Mouse (Mus musculus) hindbrain, embryonic 14.5 days (tissue): ENCODE results near the gene Tmem270. TPM values are rescaled to one million over a fixed set of nuclear protein-coding genes. Genes with fewer than 3 reads are reported as not detected.

ENCODE experiments used
- ATAC-seq: fragments of 200-750 bp; cut with Nextera tagmentation; 2 replicates; pipeline ENCODE4 v1.8.0; 2017; ENCODE audit warnings: moderate number of reproducible peaks, mild to moderate bottlenecking, moderate TSS enrichment, moderate library complexity; ENCODE audit not compliant: low FRiP score
- DNase-seq: peaks from one replicate; pipeline ENCODE4 v3.0.0-alpha.2; 2015; ENCODE audit warnings: low spot score
- H3K27ac ChIP-seq: fragments of 300-500 bp; sonication (generic); 2 replicates; pipeline ENCODE4 v1.5.1; 2014; ENCODE audit warnings: mild to moderate bottlenecking, moderate library complexity
- H3K27me3 ChIP-seq: fragments of 300-500 bp; sonication (generic); 2 replicates; pipeline ENCODE4 v1.6.1; 2014; ENCODE audit warnings: mild to moderate bottlenecking, low read length, mixed read lengths; ENCODE audit not compliant: control insufficient read depth, insufficient read depth
- H3K36me3 ChIP-seq: fragments of 300-500 bp; sonication (generic); replicated peaks from 2 replicates; pipeline ENCODE4 v1.6.1; 2014; ENCODE audit not compliant: control insufficient read depth, insufficient read depth
- H3K4me1 ChIP-seq: fragments of 300-500 bp; sonication (generic); replicated peaks from 2 replicates; pipeline ENCODE4 v1.6.1; 2014; ENCODE audit warnings: antibody characterized with exemption, low read length, mixed read lengths; ENCODE audit not compliant: control insufficient read depth, insufficient read depth
- H3K4me2 ChIP-seq: fragments of 300-500 bp; sonication (generic); replicated peaks from 2 replicates; pipeline ENCODE4 v1.6.1; 2014; ENCODE audit warnings: mild to moderate bottlenecking, moderate library complexity
- H3K4me3 ChIP-seq: fragments of 300-500 bp; sonication (generic); replicated peaks from 2 replicates; pipeline ENCODE4 v1.5.1; 2014; ENCODE audit warnings: mild to moderate bottlenecking, low read length
- H3K9ac ChIP-seq: fragments of 300-500 bp; sonication (generic); 2 replicates; pipeline ENCODE4 v1.6.1; 2014
- H3K9me3 ChIP-seq: fragments of 300-500 bp; sonication (generic); 2 replicates; pipeline ENCODE4 v1.6.1; 2016; ENCODE audit warnings: low read length; ENCODE audit not compliant: control insufficient read depth
- WGBS: fragments of 180-500 bp; shearing (Covaris S2); extraction: QIAGEN DNeasy Blood & Tissue Kit; methylation state at CpG from one replicate; pipeline ENCODE4 v1.1.7; 2014; 5-methylcytosine and 5-hydroxymethylcytosine counted together
- polyA plus RNA-seq: library from polyadenylated mRNA; unstranded; fragments of >200 nt; fragmentation: Nextera tagmentation; extraction: Ambion mirVana; gene quantifications from 2 replicates; pipeline ENCODE4 v1.2.1, GENCODE M21; 2014

Gene Tmem270
- polyA plus RNA-seq, result not detected in 2 replicates

- 77% methylated on average over 6 of the region's 6 CpGs for WGBS
- no peaks in the 10 kb centered on the region for H3K36me3 ChIP-seq
- no peak within 1 kb of the TSS for H3K4me3 ChIP-seq
- H3K4me1 ChIP-seq, result no peaks in the 10 kb centered on the region
- H3K9me3 ChIP-seq, result no peaks in the 10 kb centered on the region
- H3K4me2 ChIP-seq, result no peak within 1 kb of the TSS
- H3K9ac ChIP-seq, result no peak within 1 kb of the TSS
- no peak within 1 kb of the TSS for H3K27ac ChIP-seq
- H3K27me3 ChIP-seq, result no peaks in the 10 kb centered on the region
- ATAC-seq, result no peak
- DNase-seq, result no peak
Measured at GRCm38 (mm10) chr5:134906633-134907032, at the start of gene Tmem270. TSS of gene Tmem270 (minus strand) at chr5:134906733.

- ATAC-seq (no peak), DNase-seq (no peak)
- Histone ChIP-seq H3K27ac (no peak overlapping the region), H3K36me3 (no peaks in the 10 kb centered on the region), H3K9me3 (no peaks in the 10 kb centered on the region), H3K27me3 (no peaks in the 10 kb centered on the region), H3K9ac (no peak overlapping the region), H3K4me3 (no peak overlapping the region), H3K4me2 (no peak overlapping the region), H3K4me1 (no peaks in the 10 kb centered on the region)
- 91% methylated on average over 5 of the region's 5 CpGs for WGBS
Measured at GRCm38 (mm10) chr5:134955491-134955890, 49.0 kb upstream of the Tmem270 start.

GRCm38 (mm10) chr5:134951053-134951884, 44.7 kb upstream of the Tmem270 start:
- Histone ChIP-seq H3K36me3 (no peaks in the 10 kb centered on the region), H3K9ac (no peak overlapping the region), H3K4me1 (no peaks in the 10 kb centered on the region), H3K4me2 (no peak overlapping the region), H3K9me3 (no peaks in the 10 kb centered on the region), H3K4me3 (no peak overlapping the region), H3K27me3 (peaks cover 11% of the 10 kb centered on the region), H3K27ac (no peak overlapping the region)
- no peak for DNase-seq
- ATAC-seq, result no peak
- WGBS, result 50% methylated on average over 19 of the region's 19 CpGs

- H3K4me3 ChIP-seq, result no peak overlapping the region
- no peak overlapping the region for H3K9ac ChIP-seq
- 60% methylated on average over 4 of the region's 4 CpGs for WGBS
- DNase-seq (no peak), ATAC-seq (no peak)
- no peaks in the 10 kb centered on the region for H3K36me3 ChIP-seq
- no peaks in the 10 kb centered on the region for H3K9me3 ChIP-seq
- no peak overlapping the region for H3K27ac ChIP-seq
- H3K4me2 ChIP-seq, result no peak overlapping the region
- no peaks in the 10 kb centered on the region for H3K4me1 ChIP-seq
- peaks cover 25% of the 10 kb centered on the region for H3K27me3 ChIP-seq
Measured at GRCm38 (mm10) chr5:134948085-134948439, 41.5 kb upstream of the Tmem270 start.

- Histone ChIP-seq H3K4me1 (no peaks in the 10 kb centered on the region), H3K27me3 (peaks cover 25% of the 10 kb centered on the region), H3K9ac (no peak overlapping the region), H3K4me2 (no peak overlapping the region), H3K36me3 (no peaks in the 10 kb centered on the region), H3K4me3 (no peak overlapping the region), H3K9me3 (no peaks in the 10 kb centered on the region), H3K27ac (no peak overlapping the region)
- WGBS, result 71% methylated on average over 5 of the region's 5 CpGs
- DNase-seq, result no peak
- ATAC-seq, result no peak
Measured at GRCm38 (mm10) chr5:134947420-134948084, 41.0 kb upstream of the Tmem270 start.

- Histone ChIP-seq H3K4me3 (no peak within 1 kb of the TSS), H3K9me3 (no peaks in the 10 kb centered on the region), H3K4me1 (no peaks in the 10 kb centered on the region), H3K36me3 (no peaks in the 10 kb centered on the region), H3K9ac (no peak within 1 kb of the TSS), H3K27ac (no peak within 1 kb of the TSS), H3K4me2 (0 out of 2 replicates have a peak within 1 kb of the TSS, but pooled peaks have one; percentile 0), H3K27me3 (peaks cover 25% of the 10 kb centered on the region)
- no peak for DNase-seq
- 16% methylated on average over 11 of the region's 11 CpGs for WGBS
- no peak for ATAC-seq
Measured at GRCm38 (mm10) chr5:134946857-134947255, 40.3 kb upstream of the Tmem270 start, which contains the start of gene Cldn4. TSS of gene Cldn4 (minus strand) at chr5:134946934.

- no peak for DNase-seq
- Histone ChIP-seq H3K36me3 (no peaks in the 10 kb centered on the region), H3K4me2 (0 out of 2 replicates have a peak overlapping the region, but pooled peaks have one; percentile 0), H3K4me1 (no peaks in the 10 kb centered on the region), H3K4me3 (no peak overlapping the region), H3K27me3 (peaks cover 25% of the 10 kb centered on the region), H3K27ac (no peak overlapping the region), H3K9me3 (no peaks in the 10 kb centered on the region), H3K9ac (no peak overlapping the region)
- no peak for ATAC-seq
- 21% methylated on average over 43 of the region's 43 CpGs for WGBS
Measured at GRCm38 (mm10) chr5:134946063-134946856, 39.7 kb upstream of the Tmem270 start.

GRCm38 (mm10) chr5:134945266-134945959, 38.9 kb upstream of the Tmem270 start:
- no peak overlapping the region for H3K27ac ChIP-seq
- no peak for DNase-seq
- ATAC-seq, result no peak
- no peak overlapping the region for H3K4me2 ChIP-seq
- WGBS, result 54% methylated on average over 16 of the region's 19 CpGs
- no peak overlapping the region for H3K4me3 ChIP-seq
- no peaks in the 10 kb centered on the region for H3K9me3 ChIP-seq
- peaks cover 25% of the 10 kb centered on the region for H3K27me3 ChIP-seq
- no peak overlapping the region for H3K9ac ChIP-seq
- no peaks in the 10 kb centered on the region for H3K4me1 ChIP-seq
- H3K36me3 ChIP-seq, result no peaks in the 10 kb centered on the region
